Mouse (Mus musculus) cerebellum, adult (tissue): ENCODE measurements around the gene Gm21833.
"Not testable (repeated sequence)": the region's sequence is repeated elsewhere in the genome, so short reads cannot be mapped to it uniquely, and the experiment has no call there.

ENCODE experiments used
- ATAC-seq: cut with Nextera tagmentation; 2 replicates; pipeline ENCODE4 v1.9.2; 2017; ENCODE audit warnings: mild to moderate bottlenecking, moderate library complexity, mixed read lengths; ENCODE audit not compliant: insufficient number of reproducible peaks, low FRiP score, low TSS enrichment

Gene Gm21833

DNA sequence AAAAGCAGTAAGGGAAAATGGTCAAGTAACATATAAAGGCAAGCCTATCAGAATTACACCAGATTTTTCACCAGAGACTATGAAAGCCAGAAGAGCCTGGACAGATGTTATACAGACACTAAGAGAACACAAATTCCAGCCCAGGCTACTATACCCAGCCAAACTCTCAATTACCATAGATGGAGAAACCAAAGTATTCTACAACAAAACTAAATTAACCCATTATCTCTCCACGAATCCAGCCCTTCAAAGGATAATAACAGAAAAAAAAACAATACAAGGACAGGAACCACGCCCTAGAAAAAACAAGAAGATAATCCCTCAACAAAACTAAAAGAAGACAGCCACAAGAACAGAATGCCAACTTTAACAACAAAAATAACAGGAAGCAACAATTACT lies at the start of gene Gm21833:
TSS of gene Gm21833 (plus strand) at position 301 of the 400 bp plus-strand sequence.
- ATAC-seq = not testable (repeated sequence)

GRCm38 (mm10) chr16:82789521-82789920 lies 38.7 kb upstream of the Gm21833 start:
- no peak for ATAC-seq

GRCm38 (mm10) chr16:82796489-82796888 lies 31.7 kb upstream of the Gm21833 start:
- no peak for ATAC-seq

DNA sequence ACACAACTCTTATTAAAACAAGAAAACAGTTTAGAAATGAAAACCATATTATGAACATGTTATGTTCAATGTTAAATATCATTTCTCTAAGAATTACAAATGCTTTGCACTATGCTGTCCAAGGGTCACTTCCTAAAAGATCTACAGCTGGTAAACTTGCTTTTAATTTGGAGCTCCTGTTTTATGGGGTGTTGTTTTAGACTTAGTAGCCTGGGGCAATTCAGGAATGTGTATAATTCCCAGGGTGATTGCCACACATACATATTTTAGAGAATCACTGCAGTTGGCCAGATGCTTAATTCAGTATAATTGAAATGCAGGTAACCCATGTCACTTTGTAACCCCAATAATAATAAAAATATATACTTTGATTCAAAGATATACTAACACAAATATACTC lies 12.9 kb upstream of the Gm21833 start:
- no peak for ATAC-seq

- no peak for ATAC-seq
Observed at GRCm38 (mm10) chr16:82816615-82817014, 11.6 kb upstream of the Gm21833 start.

GRCm38 (mm10) chr16:82855752-82856151 lies 27.6 kb downstream of the Gm21833 start:
- ATAC-seq = no peak

DNA sequence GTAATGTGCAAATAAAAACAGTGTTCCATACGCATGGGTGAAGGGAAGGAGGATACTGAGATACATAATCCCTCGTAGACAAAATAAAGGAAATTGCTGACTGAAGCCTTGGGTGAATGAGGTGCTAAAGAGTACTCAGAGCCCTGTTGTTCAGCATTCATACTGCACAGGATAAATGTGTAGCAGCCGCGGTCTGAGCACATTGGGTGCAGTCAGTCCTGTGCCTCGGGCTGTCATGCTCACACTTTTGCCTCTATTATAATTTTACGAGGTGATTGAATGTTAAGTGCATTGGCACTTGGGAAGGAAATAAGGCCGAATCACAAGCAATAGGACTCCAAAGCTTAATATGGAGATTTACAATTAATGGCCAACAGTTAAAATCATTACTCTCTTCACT lies 36.4 kb downstream of the Gm21833 start:
- no peak for ATAC-seq
